Comparison of ENCODE assay signal across 12 mouse cellular contexts in the genomic region with DNA sequence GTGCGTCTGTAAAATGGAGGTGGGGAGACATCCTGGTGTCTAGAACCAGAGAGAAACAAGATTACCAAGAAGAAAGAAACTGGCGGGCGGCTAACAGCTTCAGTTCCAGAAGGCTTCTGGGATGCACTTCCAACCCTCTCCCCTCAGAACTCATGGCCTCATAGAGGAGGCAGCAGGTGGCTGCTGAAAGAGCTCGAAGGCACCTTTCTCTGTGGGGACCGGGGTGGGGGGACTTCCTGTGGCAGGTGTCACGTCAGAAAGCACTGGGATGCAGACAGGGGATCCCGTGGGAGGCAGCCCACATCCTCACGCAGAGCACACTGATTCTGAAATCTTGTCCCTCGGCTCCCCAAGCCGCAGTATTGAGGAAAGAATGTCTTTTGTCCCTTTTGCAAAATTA. TPM values are rescaled to one million over a fixed set of nuclear protein-coding genes. Genes with fewer than 3 reads are reported as not detected.
DNase-seq lines count a peak whose midpoint lies in the region; ATAC-seq and TF ChIP-seq lines count a peak whose summit lies in the region.
"Had no signal": no experiment of that assay in that cellular context is flagged by ENCODE, and none has a peak within 500 bp of the region (broad histone marks: within the 10 kb centered on the region; RNA-seq: fewer than 3 reads in every experiment).

No protein-coding gene starts in this region.

- WGBS in heart, postnatal 0 days = 23% methylated on average over 10 of the region's 10 CpGs
- 10% methylated on average over 10 of the region's 10 CpGs for WGBS in forebrain, embryonic 16.5 days
- 32% methylated on average over 10 of the region's 10 CpGs for WGBS in midbrain, embryonic 12.5 days

- no peak overlapping the region for H3K27ac ChIP-seq in heart, postnatal 0 days (ENCODE audit: low read depth)
- no peak overlapping the region for H3K27ac ChIP-seq in forebrain, embryonic 16.5 days (ENCODE audit: low read length)
- no peak overlapping the region for H3K27ac ChIP-seq in midbrain, embryonic 12.5 days (replicated peaks)

- H3K4me3 ChIP-seq in heart, postnatal 0 days (ENCODE audit: low read depth, low read length) = peak overlapping the region; percentile 56
- peak overlapping the region; percentile 63 for H3K4me3 ChIP-seq in forebrain, embryonic 16.5 days (replicated peaks; ENCODE audit: low read length)
- peak overlapping the region; percentile 53 for H3K4me3 ChIP-seq in midbrain, embryonic 12.5 days
- H3K4me3 ChIP-seq: erythroblast, embryonic 14.5 days had no signal

- H3K4me2 ChIP-seq in heart, postnatal 0 days (ENCODE audit: low read depth, low read length) = peak overlapping the region; percentile 93; the same call in 1 of the 2 replicates
- peak overlapping the region; percentile 97 for H3K4me2 ChIP-seq in forebrain, embryonic 16.5 days (ENCODE audit: low read length)
- peak overlapping the region; percentile 95 for H3K4me2 ChIP-seq in midbrain, embryonic 12.5 days (replicated peaks)

- no peak overlapping the region for H3K9ac ChIP-seq in heart, postnatal 0 days (replicated peaks; ENCODE audit: low read depth, low read length)
- no peak overlapping the region for H3K9ac ChIP-seq in forebrain, embryonic 16.5 days (replicated peaks; ENCODE audit: low read depth, low read length)
- peak overlapping the region; percentile 55; the same call in 1 of the 2 replicates for H3K9ac ChIP-seq in midbrain, embryonic 12.5 days (replicated peaks)

- H3K27me3 ChIP-seq in heart, postnatal 0 days (ENCODE audit: control insufficient read depth, insufficient read depth, low read length) = peaks cover 62% of the 10 kb centered on the region
- peaks cover 35% of the 10 kb centered on the region for H3K27me3 ChIP-seq in forebrain, embryonic 16.5 days (replicated peaks; ENCODE audit: control insufficient read depth, insufficient read depth, low read length)
- H3K27me3 ChIP-seq in midbrain, embryonic 12.5 days = peaks cover 90% of the 10 kb centered on the region
- H3K27me3 ChIP-seq: CH12.LX had no signal

- no peak for DNase-seq in heart, postnatal 0 days (ENCODE audit: low spot score)
- no peak for DNase-seq in heart, adult 18-20 months
- DNase-seq in R1 (ENCODE audit: low read depth, low spot score) = peak; percentile 12
- DNase-seq in adrenal gland, adult 18-20 months (ENCODE audit: low spot score in 2 of 2) = no peak
- no peak for DNase-seq in right cerebral cortex, postnatal 4 days
- no peak for DNase-seq in layer of hippocampus, adult 11-12 months (ENCODE audit: low spot score)
- DNase-seq: kidney, adult 8-10 months had no signal

- TF ChIP-seq CTCF in heart, postnatal 0 days (IDR thresholded peaks at IDR 0.05; ENCODE audit: low read depth) = no peak

- H3K9me3 ChIP-seq in heart, postnatal 0 days (replicated peaks; ENCODE audit: control insufficient read depth, low read length) = no peaks in the 10 kb centered on the region
- no peaks in the 10 kb centered on the region for H3K9me3 ChIP-seq in forebrain, embryonic 16.5 days (ENCODE audit: control insufficient read depth, low read length)
- no peaks in the 10 kb centered on the region for H3K9me3 ChIP-seq in midbrain, embryonic 12.5 days

- TF ChIP-seq EP300 in heart, postnatal 0 days (IDR thresholded peaks at IDR 0.05; ENCODE audit: low read depth) = no peak

- H3K4me1 ChIP-seq in heart, postnatal 0 days (ENCODE audit: control insufficient read depth, insufficient read depth) = 0 out of 2 replicates have a peak, but pooled peaks cover 7% of the 10 kb centered on the region
- H3K4me1 ChIP-seq in forebrain, embryonic 16.5 days (replicated peaks; ENCODE audit: control insufficient read depth, insufficient read depth, low read length) = peaks cover 9% of the 10 kb centered on the region
- H3K4me1 ChIP-seq in midbrain, embryonic 12.5 days = peaks cover 11% of the 10 kb centered on the region

- H3K36me3 ChIP-seq in heart, postnatal 0 days (replicated peaks; ENCODE audit: control insufficient read depth, insufficient read depth, low read length) = no peaks in the 10 kb centered on the region
- no peaks in the 10 kb centered on the region for H3K36me3 ChIP-seq in forebrain, embryonic 16.5 days (ENCODE audit: control insufficient read depth, insufficient read depth)
- H3K36me3 ChIP-seq in midbrain, embryonic 12.5 days = no peaks in the 10 kb centered on the region

- ATAC-seq in heart, postnatal 0 days (ENCODE audit: insufficient read depth, low read depth) = no peak
- ATAC-seq in forebrain, embryonic 16.5 days = peak; percentile 29; the same call in 1 of the 2 replicates
- ATAC-seq in midbrain, embryonic 12.5 days (ENCODE audit: low FRiP score, low read depth) = no peak

RNA-seq across cellular contexts. Expression of a gene that starts 46.8 kb away (rescaled TPM):
- total RNA-seq in heart, postnatal 0 days (2014; rRNA removed; ENCODE audit: low replicate concordance) = 0.04 TPM in 1 of 2 replicates, not detected in the other
- not detected in 2 replicates for polyA plus RNA-seq in heart, postnatal 0 days (2015; fragmentation: Nextera tagmentation; extraction: Ambion mirVana)
- 1 to 10 TPM in 1 of 2 experiments, under 1 TPM in 1; 0.82 to 8.7 TPM for total RNA-seq in heart, adult 18-20 months (2021)
- 0.34 and 1.2 TPM in 2 replicates for polyA plus RNA-seq in forebrain, embryonic 16.5 days (2015; fragmentation: Nextera tagmentation; extraction: Ambion mirVana)
- 6.2 and 9.0 TPM in 2 replicates for polyA plus RNA-seq in midbrain, embryonic 12.5 days (2016; fragmentation: Nextera tagmentation; extraction: Ambion mirVana)
- under 1 TPM; 0.42 to 0.46 TPM for total RNA-seq in adrenal gland, adult 18-20 months (2021)
- total RNA-seq: megakaryocyte progenitor cell, adult 5-6 weeks had no signal
